Comparison of ENCODE assay signal across 13 mouse cellular contexts in genomic region chr2:170767243-170767642, GRCm38 (mm10). TPM values are rescaled to one million over a fixed set of nuclear protein-coding genes. Genes with fewer than 3 reads are reported as not detected.
A peak's percentile ranks its signal among the peaks of the same experiment; 100 is the strongest.
DNase-seq lines count a peak whose midpoint lies in the region; ATAC-seq and TF ChIP-seq lines count a peak whose summit lies in the region.
"Had no signal": no experiment of that assay in that cellular context is flagged by ENCODE, and none has a peak within 500 bp of the region (broad histone marks: within the 10 kb centered on the region; RNA-seq: fewer than 3 reads in every experiment).

No protein-coding gene starts in this region.

- peak overlapping the region; percentile 30; the same call in 1 of the 2 replicates for H3K27ac ChIP-seq in forebrain, embryonic 14.5 days (ENCODE audit: low read depth, low read length)
- H3K27ac ChIP-seq in forebrain, embryonic 11.5 days (ENCODE audit: low read depth, low read length): no peak overlapping the region
- no peak overlapping the region for H3K27ac ChIP-seq in hindbrain, embryonic 16.5 days (ENCODE audit: low read depth, low read length)
- H3K27ac ChIP-seq in midbrain, embryonic 12.5 days (replicated peaks): 0 out of 2 replicates have a peak overlapping the region, but pooled peaks have one; percentile 20
- H3K27ac ChIP-seq: kidney, postnatal 0 days had no signal

- no peaks in the 10 kb centered on the region for H3K36me3 ChIP-seq in forebrain, embryonic 14.5 days (ENCODE audit: control insufficient read depth, insufficient read depth, low read length)
- H3K36me3 ChIP-seq in forebrain, embryonic 11.5 days (ENCODE audit: control insufficient read depth, insufficient read depth, low read length): no peaks in the 10 kb centered on the region
- no peaks in the 10 kb centered on the region for H3K36me3 ChIP-seq in hindbrain, embryonic 16.5 days (ENCODE audit: control insufficient read depth, insufficient read depth, low read length)
- no peaks in the 10 kb centered on the region for H3K36me3 ChIP-seq in midbrain, embryonic 12.5 days
- H3K36me3 ChIP-seq: G1E had no signal

- H3K4me2 ChIP-seq in forebrain, embryonic 14.5 days (ENCODE audit: low read length): no peak overlapping the region
- no peak overlapping the region for H3K4me2 ChIP-seq in forebrain, embryonic 11.5 days (ENCODE audit: low read depth, low read length, severe bottlenecking)
- H3K4me2 ChIP-seq in hindbrain, embryonic 16.5 days (ENCODE audit: low read length): no peak overlapping the region
- no peak overlapping the region for H3K4me2 ChIP-seq in midbrain, embryonic 12.5 days (replicated peaks)
- H3K4me2 ChIP-seq: liver, embryonic 11.5 days had no signal

- no peaks in the 10 kb centered on the region for H3K27me3 ChIP-seq in forebrain, embryonic 14.5 days (replicated peaks; ENCODE audit: control insufficient read depth, insufficient read depth, low read length)
- H3K27me3 ChIP-seq in forebrain, embryonic 11.5 days (ENCODE audit: control insufficient read depth, insufficient read depth, low read length): no peaks in the 10 kb centered on the region
- no peaks in the 10 kb centered on the region for H3K27me3 ChIP-seq in hindbrain, embryonic 16.5 days (replicated peaks; ENCODE audit: control insufficient read depth, insufficient read depth, low read length)
- no peaks in the 10 kb centered on the region for H3K27me3 ChIP-seq in midbrain, embryonic 12.5 days

- no peak for TF ChIP-seq POLR2A in brain, embryonic 14.5 days (IDR thresholded peaks at IDR 0.05; ENCODE audit: borderline replicate concordance, extremely low read depth, insufficient read depth, insufficient read length, poor library complexity, severe bottlenecking)

- no peak overlapping the region for H3K9ac ChIP-seq in forebrain, embryonic 14.5 days (ENCODE audit: low read length)
- no peak overlapping the region for H3K9ac ChIP-seq in forebrain, embryonic 11.5 days (ENCODE audit: low read length)
- H3K9ac ChIP-seq in hindbrain, embryonic 16.5 days (ENCODE audit: low read depth, low read length): no peak overlapping the region
- no peak overlapping the region for H3K9ac ChIP-seq in midbrain, embryonic 12.5 days (replicated peaks)

- H3K4me1 ChIP-seq in forebrain, embryonic 14.5 days (ENCODE audit: control insufficient read depth, insufficient read depth, low read length): peaks cover 7% of the 10 kb centered on the region; the same call in 1 of the 2 replicates
- H3K4me1 ChIP-seq in forebrain, embryonic 11.5 days (replicated peaks; ENCODE audit: control insufficient read depth, insufficient read depth, low read length): peaks cover 7% of the 10 kb centered on the region; the same call in 1 of the 2 replicates
- peaks cover 7% of the 10 kb centered on the region for H3K4me1 ChIP-seq in hindbrain, embryonic 16.5 days (ENCODE audit: control insufficient read depth, insufficient read depth, low read depth, low read length)
- peaks cover 29% of the 10 kb centered on the region for H3K4me1 ChIP-seq in midbrain, embryonic 12.5 days

- no peak overlapping the region for H3K4me3 ChIP-seq in forebrain, embryonic 14.5 days (ENCODE audit: low read depth, low read length)
- H3K4me3 ChIP-seq in forebrain, embryonic 11.5 days (ENCODE audit: low read depth, low read length): no peak overlapping the region
- H3K4me3 ChIP-seq in hindbrain, embryonic 16.5 days (ENCODE audit: low read length): no peak overlapping the region
- H3K4me3 ChIP-seq in midbrain, embryonic 12.5 days: no peak overlapping the region

- ATAC-seq in forebrain, embryonic 14.5 days: no peak
- ATAC-seq in forebrain, embryonic 11.5 days (replicated peaks; ENCODE audit: low FRiP score): no peak
- 0 out of 2 replicates have a peak, but pooled peaks have one; percentile 18 for ATAC-seq in hindbrain, embryonic 16.5 days
- no peak for ATAC-seq in midbrain, embryonic 12.5 days (ENCODE audit: low FRiP score, low read depth)
- ATAC-seq in megakaryocyte, adult 5-6 weeks (ENCODE audit: poor library complexity, severe bottlenecking): no peak
- no peak for ATAC-seq in erythroid progenitor cell, adult 5-6 weeks (replicated peaks; ENCODE audit: low FRiP score, poor library complexity, severe bottlenecking)

- 60% methylated on average over 8 of the region's 8 CpGs for WGBS in forebrain, embryonic 14.5 days
- WGBS in forebrain, embryonic 11.5 days: 81% methylated on average over 8 of the region's 8 CpGs
- WGBS in hindbrain, embryonic 16.5 days: 34% methylated on average over 8 of the region's 8 CpGs
- 52% methylated on average over 8 of the region's 8 CpGs for WGBS in midbrain, embryonic 12.5 days

- no peak for TF ChIP-seq CTCF in brain, embryonic 14.5 days (IDR thresholded peaks at IDR 0.05; ENCODE audit: borderline replicate concordance, extremely low read depth, insufficient read depth, insufficient read length)

- DNase-seq in forebrain, embryonic 14.5 days (ENCODE audit: low spot score): peak; percentile 10
- DNase-seq in forebrain, embryonic 11.5 days (ENCODE audit: low spot score): no peak
- DNase-seq in brain, embryonic 14.5 days (ENCODE audit: low read depth): peak; percentile 56
- DNase-seq in kidney, postnatal 14 days: no peak
- DNase-seq: lung, postnatal 36 days had no signal

- no peaks in the 10 kb centered on the region for H3K9me3 ChIP-seq in forebrain, embryonic 14.5 days (replicated peaks; ENCODE audit: control insufficient read depth, low read length)
- no peaks in the 10 kb centered on the region for H3K9me3 ChIP-seq in forebrain, embryonic 11.5 days (ENCODE audit: control insufficient read depth, low read length)
- no peaks in the 10 kb centered on the region for H3K9me3 ChIP-seq in hindbrain, embryonic 16.5 days (ENCODE audit: control insufficient read depth, low read length)
- H3K9me3 ChIP-seq in midbrain, embryonic 12.5 days: no peaks in the 10 kb centered on the region

RNA-seq across cellular contexts. Expression of gene Dok5, which starts 35.6 kb away (rescaled TPM):
- polyA plus RNA-seq in forebrain, embryonic 14.5 days (2014; fragmentation: Nextera tagmentation; extraction: Ambion mirVana): 41.8 and 58.1 TPM in 2 replicates
- polyA plus RNA-seq in forebrain, embryonic 11.5 days (2014; fragmentation: Nextera tagmentation; extraction: Ambion mirVana): 6.2 and 8.1 TPM in 2 replicates
- 30.6 and 35.0 TPM in 2 replicates for polyA plus RNA-seq in brain, embryonic 14.5 days (2012; rRNA removed)
- 62.3 and 64.5 TPM in 2 replicates for polyA plus RNA-seq in hindbrain, embryonic 16.5 days (2015; fragmentation: Nextera tagmentation; extraction: Ambion mirVana)
- 25.5 and 25.6 TPM in 2 replicates for polyA plus RNA-seq in midbrain, embryonic 12.5 days (2016; fragmentation: Nextera tagmentation; extraction: Ambion mirVana)
- total RNA-seq in megakaryocyte, adult 5-6 weeks (2015): not detected in 2 replicates
- not detected in 2 replicates for total RNA-seq in megakaryocyte, adult 5-6 weeks (2017)
- total RNA-seq in erythroid progenitor cell, adult 5-6 weeks (2015; ENCODE audit: low replicate concordance): not detected in 2 replicates
- not detected in 2 replicates for total RNA-seq in erythroid progenitor cell, adult 5-6 weeks (2017; ENCODE audit: low replicate concordance)
- total RNA-seq: neutrophil, adult 5-6 weeks had no signal
- polyA plus RNA-seq: G1E had no signal

Comparison
In these comparisons a context has a peak if more than half of its experiments do, and no peak if none do; other contexts are left out.
1. DNase-seq: peak in forebrain, embryonic 14.5 days (single experiment) and brain, embryonic 14.5 days (single experiment); none in forebrain, embryonic 11.5 days (single experiment) and kidney, postnatal 14 days (single experiment).
2. H3K27ac ChIP-seq: peak in forebrain, embryonic 14.5 days (single experiment) and midbrain, embryonic 12.5 days (single experiment); none in forebrain, embryonic 11.5 days (single experiment) and hindbrain, embryonic 16.5 days (single experiment).